Mouse (Mus musculus): ENCODE measurements around the gene Fgf18. TPM values are rescaled to one million over a fixed set of nuclear protein-coding genes. Genes with fewer than 3 reads are reported as not detected.

Gene Fgf18
- total and polyA plus RNA-seq, 3 experiments, result 0.15 to 0.40 TPM; not detected in 1

DNA sequence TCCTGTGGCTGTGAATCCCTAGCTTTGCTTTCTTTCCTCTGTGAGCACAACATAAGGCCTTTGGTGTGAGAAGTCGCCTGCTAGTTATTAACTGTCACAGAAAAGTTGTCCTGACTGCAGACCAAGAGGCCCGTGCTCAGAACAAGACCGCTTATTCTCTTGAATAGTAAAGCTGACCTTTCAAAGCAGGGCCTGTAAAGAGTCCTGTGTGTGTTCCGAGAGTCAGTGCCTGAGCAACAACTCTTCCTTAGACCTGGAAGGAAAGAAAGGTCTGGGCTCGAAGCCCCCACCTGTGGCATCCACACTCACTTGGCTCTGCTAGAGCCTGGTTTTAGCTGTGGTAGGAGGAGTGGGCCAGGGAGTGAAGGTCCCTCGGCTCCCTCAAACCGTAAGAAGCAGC lies 47.9 kb upstream of the Fgf18 start:
- no peaks in the 10 kb centered on the region for H3K4me1 ChIP-seq (ENCODE audit: control insufficient read depth in 1 of 2, insufficient read depth in 2 of 2, low read length in 2 of 2)
- TF ChIP-seq RAD21 (IDR thresholded peaks at IDR 0.05; ENCODE audit: low read depth, low read length) (no peak), BHLHE40 (IDR thresholded peaks at IDR 0.05; ENCODE audit: borderline replicate concordance, low read depth, low read length) (no peak), ELF1 (IDR thresholded peaks at IDR 0.05; ENCODE audit: low read depth, low read length) (no peak), SIN3A (IDR thresholded peaks at IDR 0.05; ENCODE audit: low read length) (no peak), POLR2AphosphoS5 (IDR thresholded peaks at IDR 0.05; ENCODE audit: borderline replicate concordance, low read depth, low read length) (no peak)
- H3K4me3 ChIP-seq (ENCODE audit: control insufficient read depth in 1 of 2, insufficient read depth in 1 of 2, low read depth in 2 of 2, low read length in 2 of 2), result no peak overlapping the region
- H3K79me2 ChIP-seq (ENCODE audit: control insufficient read depth, insufficient read depth, low read length, poor library complexity), result no peaks in the 10 kb centered on the region
- no peaks in the 10 kb centered on the region for H3K27me3 ChIP-seq (ENCODE audit: control insufficient read depth in 1 of 2, insufficient read depth in 2 of 2, low read length in 2 of 2)
- no peaks in the 10 kb centered on the region for H3K9me3 ChIP-seq (replicated peaks; ENCODE audit: insufficient read depth, low read length)
- no peak overlapping the region for H3K9ac ChIP-seq (ENCODE audit: control insufficient read depth, low read depth, low read length, poor library complexity, severe bottlenecking)
- no peaks in the 10 kb centered on the region for H3K36me3 ChIP-seq (ENCODE audit: control insufficient read depth in 1 of 2, insufficient read depth in 2 of 2, low read length in 2 of 2)
- no peak for DNase-seq (ENCODE audit: low read depth, low spot score)
- no peak overlapping the region for H3K27ac ChIP-seq (ENCODE audit: control insufficient read depth, low read depth, low read length)

DNA sequence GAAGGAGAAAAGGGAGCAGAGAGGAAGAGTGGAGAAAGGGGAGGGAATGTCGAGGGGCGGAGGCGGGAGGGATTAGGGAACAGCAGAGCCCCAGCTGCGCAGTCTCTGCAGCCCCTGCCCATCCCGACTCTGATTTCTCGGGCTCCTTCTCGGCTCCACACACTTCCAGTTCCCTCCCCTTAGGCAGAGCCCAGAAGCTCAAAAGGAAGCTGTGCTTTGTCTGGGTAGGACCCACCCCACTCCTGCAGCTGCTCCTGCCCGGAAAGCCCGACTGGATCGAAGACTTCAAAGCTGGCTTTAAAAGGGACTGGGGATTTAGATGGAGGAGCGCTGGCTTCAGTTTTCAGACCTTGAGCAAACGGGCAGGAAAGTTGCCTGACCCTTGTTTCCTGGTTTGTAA lies 46.5 kb upstream of the Fgf18 start:
- Histone ChIP-seq H3K4me1 (ENCODE audit: control insufficient read depth in 1 of 2, insufficient read depth in 2 of 2, low read length in 2 of 2) (no peaks in the 10 kb centered on the region), H3K27me3 (ENCODE audit: control insufficient read depth in 1 of 2, insufficient read depth in 2 of 2, low read length in 2 of 2) (no peaks in the 10 kb centered on the region; a peak in 1 of 4 replicates), H3K36me3 (ENCODE audit: control insufficient read depth in 1 of 2, insufficient read depth in 2 of 2, low read length in 2 of 2) (no peaks in the 10 kb centered on the region), H3K4me3 (ENCODE audit: control insufficient read depth in 1 of 2, insufficient read depth in 1 of 2, low read depth in 2 of 2, low read length in 2 of 2) (no peak overlapping the region), H3K27ac (ENCODE audit: control insufficient read depth, low read depth, low read length) (no peak overlapping the region), H3K9ac (ENCODE audit: control insufficient read depth, low read depth, low read length, poor library complexity, severe bottlenecking) (no peak overlapping the region), H3K79me2 (ENCODE audit: control insufficient read depth, insufficient read depth, low read length, poor library complexity) (no peaks in the 10 kb centered on the region), H3K9me3 (replicated peaks; ENCODE audit: insufficient read depth, low read length) (no peaks in the 10 kb centered on the region)
- DNase-seq (ENCODE audit: low read depth, low spot score), result no peak
- TF ChIP-seq MYB (IDR thresholded peaks at IDR 0.05; ENCODE audit: low read depth, low read length) (no peak), POLR2AphosphoS5 (IDR thresholded peaks at IDR 0.05; ENCODE audit: borderline replicate concordance, low read depth, low read length) (no peak), MAFK (IDR thresholded peaks at IDR 0.05; ENCODE audit: borderline replicate concordance, low read depth, low read length) (no peak), ZKSCAN1 (IDR thresholded peaks at IDR 0.05; ENCODE audit: low read depth, low read length) (no peak), POLR2A (IDR thresholded peaks at IDR 0.05; ENCODE audit: control insufficient read depth in 1 of 2, insufficient read depth in 1 of 2, low read depth in 1 of 2, low read length in 2 of 2, poor library complexity in 1 of 2) (no peak), TAL1 (IDR thresholded peaks at IDR 0.05; ENCODE audit: low read length) (no peak), E2F4 (IDR thresholded peaks at IDR 0.05; ENCODE audit: borderline replicate concordance, low read depth, low read length) (no peak), ETS1 (IDR thresholded peaks at IDR 0.05; ENCODE audit: low read depth, low read length) (no peak), TCF12 (IDR thresholded peaks at IDR 0.05; ENCODE audit: low read depth, low read length) (no peak), MAZ (IDR thresholded peaks at IDR 0.05; ENCODE audit: low read depth, low read length) (no peak), POLR2AphosphoS2 (IDR thresholded peaks at IDR 0.05; ENCODE audit: low read length) (no peak), CHD1 (IDR thresholded peaks at IDR 0.05; ENCODE audit: low read depth, low read length) (no peak), RAD21 (IDR thresholded peaks at IDR 0.05; ENCODE audit: low read depth, low read length) (no peak), TBP (IDR thresholded peaks at IDR 0.05; ENCODE audit: low read depth, low read length) (no peak), HCFC1 (IDR thresholded peaks at IDR 0.05; ENCODE audit: low read depth, low read length) (no peak), NRF1 (IDR thresholded peaks at IDR 0.05; ENCODE audit: insufficient read depth, low read depth, low read length, poor library complexity, severe bottlenecking) (no peak), JUND (IDR thresholded peaks at IDR 0.05; ENCODE audit: low read depth, low read length) (no peak), KAT2A (conservative IDR thresholded peaks at IDR 0.05; ENCODE audit: low read depth, low read length) (no peak), MXI1 (IDR thresholded peaks at IDR 0.05; ENCODE audit: low read depth, low read length) (no peak), ELF1 (IDR thresholded peaks at IDR 0.05; ENCODE audit: low read depth, low read length) (no peak)

Measured in MEL (cell line).